Mouse (Mus musculus): ENCODE results near the gene Eng. TPM values are rescaled to one million over a fixed set of nuclear protein-coding genes. Genes with fewer than 3 reads are reported as not detected.
A peak's percentile ranks its signal among the peaks of the same experiment; 100 is the strongest.

Gene Eng
- total RNA-seq, 4 experiments from 2014 or later, result 17.4 to 26.6 (median 20.5) TPM

- no peak for DNase-seq (ENCODE audit: low spot score in 2 of 2)
These were observed 63.2 kb downstream of the Eng start for GRCm38 (mm10) chr2:32709521-32710137.

GRCm38 (mm10) chr2:32710425-32710824 is 64.0 kb downstream of the Eng start:
- no peak for DNase-seq (ENCODE audit: low spot score in 2 of 2)

- no peak for DNase-seq (ENCODE audit: low spot score in 2 of 2)
These were observed 65.1 kb downstream of the Eng start for GRCm38 (mm10) chr2:32711301-32712056.

- DNase-seq (ENCODE audit: low spot score in 2 of 2), result peak; percentile 45 to 56
These were observed 65.7 kb downstream of the Eng start for GRCm38 (mm10) chr2:32712108-32712551.

GRCm38 (mm10) chr2:32712586-32712933 is 66.2 kb downstream of the Eng start:
- peak; percentile 91 to 94 for DNase-seq (ENCODE audit: low spot score in 2 of 2)

GRCm38 (mm10) chr2:32712934-32713817 is 66.8 kb downstream of the Eng start, which contains the start of gene Cdk9:
TSS of gene Cdk9 (minus strand) at chr2:32713076.
- DNase-seq (ENCODE audit: low spot score in 2 of 2), result peak; percentile 88 to 89

- no peak for DNase-seq (ENCODE audit: low spot score in 2 of 2)
These were observed 68.0 kb downstream of the Eng start for GRCm38 (mm10) chr2:32714117-32714986.

GRCm38 (mm10) chr2:32714987-32715425 is 68.6 kb downstream of the Eng start:
- DNase-seq (ENCODE audit: low spot score in 2 of 2), result no peak

GRCm38 (mm10) chr2:32718761-32719160 is 72.4 kb downstream of the Eng start:
- no peak for DNase-seq (ENCODE audit: low spot score in 2 of 2)

GRCm38 (mm10) chr2:32720053-32720452 is 73.7 kb downstream of the Eng start:
- no peak for DNase-seq (ENCODE audit: low spot score in 2 of 2)

GRCm38 (mm10) chr2:32720681-32721229 is 74.4 kb downstream of the Eng start, which contains the start of gene Sh2d3c:
TSS of gene Sh2d3c (plus strand) at chr2:32721055.
- no peak for DNase-seq (ENCODE audit: low spot score in 2 of 2)

GRCm38 (mm10) chr2:32722046-32722445 is 75.7 kb downstream of the Eng start:
- no peak for DNase-seq (ENCODE audit: low spot score in 2 of 2)

GRCm38 (mm10) chr2:32722581-32722980 is 76.2 kb downstream of the Eng start:
- no peak for DNase-seq (ENCODE audit: low spot score in 2 of 2)

- no peak for DNase-seq (ENCODE audit: low spot score in 2 of 2)
These were observed 77.8 kb downstream of the Eng start for GRCm38 (mm10) chr2:32724149-32724548.

- no peak for DNase-seq (ENCODE audit: low spot score in 2 of 2)
These were observed 78.7 kb downstream of the Eng start for GRCm38 (mm10) chr2:32724832-32725790.

- peak; percentile 89 to 91 for DNase-seq (ENCODE audit: low spot score in 2 of 2)
These were observed 81.0 kb downstream of the Eng start for GRCm38 (mm10) chr2:32727435-32727834.

GRCm38 (mm10) chr2:32728463-32728862 is 82.1 kb downstream of the Eng start:
- DNase-seq (ENCODE audit: low spot score in 2 of 2), result no peak

GRCm38 (mm10) chr2:32729547-32729946 is 83.2 kb downstream of the Eng start:
- DNase-seq (ENCODE audit: low spot score in 2 of 2), result no peak

GRCm38 (mm10) chr2:32730854-32731253 is 84.5 kb downstream of the Eng start:
- DNase-seq (ENCODE audit: low spot score in 2 of 2), result no peak

Measured in gastrocnemius, adult 8-10 months (tissue).